Mouse (Mus musculus): ENCODE results near the gene Gstm4.

GRCm38 (mm10) chr3:108093306-108093705, 48.6 kb upstream of the Gstm4 start:
- TF ChIP-seq CTCF (IDR thresholded peaks at IDR 0.05; ENCODE audit: extremely low read depth, insufficient read depth, low read length) = no peak
- TF ChIP-seq POLR2A (IDR thresholded peaks at IDR 0.05; ENCODE audit: extremely low read depth, insufficient read depth, low read length) = no peak

Data from cortical plate, adult 2 months (tissue).